In genomic region chr1:93980932-93981331, GRCm38 (mm10) we compare ENCODE assay signal across 20 mouse cellular contexts. TPM values are rescaled to one million over a fixed set of nuclear protein-coding genes. Genes with fewer than 3 reads are reported as not detected.
DNase-seq lines count a peak whose midpoint lies in the region; ATAC-seq and TF ChIP-seq lines count a peak whose summit lies in the region.
"Not testable (repeated sequence)": the region's sequence is repeated elsewhere in the genome, so short reads cannot be mapped to it uniquely, and the experiment has no call there.
"Had no signal": no experiment of that assay in that cellular context is flagged by ENCODE, and none has a peak within 500 bp of the region (broad histone marks: within the 10 kb centered on the region; RNA-seq: fewer than 3 reads in every experiment).

No protein-coding gene starts in this region.

- TF ChIP-seq EP300 in heart, postnatal 0 days (IDR thresholded peaks at IDR 0.05; ENCODE audit: low read depth), result not testable (repeated sequence)

- not testable (repeated sequence) for H3K36me3 ChIP-seq in forebrain, embryonic 15.5 days; heart, postnatal 0 days (replicated peaks; ENCODE audit: control insufficient read depth, insufficient read depth, low read length); kidney, embryonic 16.5 days (ENCODE audit: insufficient read depth, low read length)

- H3K4me1 ChIP-seq in forebrain, embryonic 15.5 days; heart, postnatal 0 days (ENCODE audit: control insufficient read depth, insufficient read depth); kidney, embryonic 16.5 days (ENCODE audit: insufficient read depth, low read length): not testable (repeated sequence)

- WGBS in forebrain, embryonic 15.5 days, result 71% methylated on average over 1 of the region's 2 CpGs
- no CpG with 5 or more reads among the region's 2 CpGs for WGBS in heart, postnatal 0 days
- no CpG with 5 or more reads among the region's 2 CpGs for WGBS in kidney, embryonic 16.5 days

- DNase-seq in heart, postnatal 0 days (ENCODE audit: low spot score), result not testable (repeated sequence)

- H3K4me3 ChIP-seq in forebrain, embryonic 15.5 days; heart, postnatal 0 days (ENCODE audit: low read depth, low read length); kidney, embryonic 16.5 days (ENCODE audit: low read length): not testable (repeated sequence)

- peak; percentile 81 for ATAC-seq in common myeloid progenitor, adult 5-6 weeks (replicated peaks; ENCODE audit: low read depth, poor library complexity, severe bottlenecking)
- ATAC-seq in forebrain, embryonic 15.5 days (replicated peaks), result peak; percentile 45; the same call in 1 of the 2 replicates
- ATAC-seq in heart, postnatal 0 days (ENCODE audit: insufficient read depth, low read depth), result peak; percentile 49; the same call in 1 of the 2 replicates
- ATAC-seq in inflammation-experienced regulatory T-cells, adult 6 months, result peak; percentile 62
- peak; percentile 79 for ATAC-seq in kidney, embryonic 16.5 days (ENCODE audit: low FRiP score, low TSS enrichment)
- ATAC-seq in megakaryocyte progenitor cell, adult 5-6 weeks (replicated peaks; ENCODE audit: poor library complexity), result peak; percentile 90
- 0 out of 2 replicates have a peak, but pooled peaks have one; percentile 44 for ATAC-seq in monocyte, adult 5-6 weeks (replicated peaks; ENCODE audit: insufficient number of reproducible peaks, low FRiP score, low TSS enrichment, poor library complexity, severe bottlenecking)

- H3K9ac ChIP-seq in forebrain, embryonic 15.5 days (replicated peaks); heart, postnatal 0 days (replicated peaks; ENCODE audit: low read depth, low read length); kidney, embryonic 16.5 days (replicated peaks; ENCODE audit: low read length): not testable (repeated sequence)

- not testable (repeated sequence) for H3K4me2 ChIP-seq in forebrain, embryonic 15.5 days (replicated peaks); heart, postnatal 0 days (ENCODE audit: low read depth, low read length); kidney, embryonic 16.5 days (replicated peaks; ENCODE audit: low read depth, low read length)

- H3K9me3 ChIP-seq in forebrain, embryonic 15.5 days; heart, postnatal 0 days (replicated peaks; ENCODE audit: control insufficient read depth, low read length); kidney, embryonic 16.5 days (ENCODE audit: low read length): not testable (repeated sequence)

- H3K27ac ChIP-seq in forebrain, embryonic 15.5 days (replicated peaks); heart, postnatal 0 days (ENCODE audit: low read depth); kidney, embryonic 16.5 days (ENCODE audit: low read length): not testable (repeated sequence)

- not testable (repeated sequence) for TF ChIP-seq CTCF in heart, postnatal 0 days (IDR thresholded peaks at IDR 0.05; ENCODE audit: low read depth)

- not testable (repeated sequence) for H3K27me3 ChIP-seq in forebrain, embryonic 15.5 days; heart, postnatal 0 days (ENCODE audit: control insufficient read depth, insufficient read depth, low read length); kidney, embryonic 16.5 days (ENCODE audit: insufficient read depth, low read length)

RNA-seq across cellular contexts. Expression of gene Gal3st2c, which starts 9.4 kb away (rescaled TPM):
- total RNA-seq in common myeloid progenitor, adult 5-6 weeks (2017), result not detected in 2 replicates
- not detected in 2 replicates for polyA plus RNA-seq in forebrain, embryonic 15.5 days (2015; fragmentation: Nextera tagmentation; extraction: Ambion mirVana)
- total RNA-seq in heart, postnatal 0 days (2014; rRNA removed; ENCODE audit: low replicate concordance), result 0.43 and 0.99 TPM in 2 replicates
- 0.14 and 0.19 TPM in 2 replicates for polyA plus RNA-seq in heart, postnatal 0 days (2015; fragmentation: Nextera tagmentation; extraction: Ambion mirVana)
- under 1 TPM in 2 of 3 experiments, not detected in 1; 0.04 to 0.08 TPM for polyA plus RNA-seq in inflammation-experienced regulatory T-cells, adult 6 months (2017; shearing (Covaris generic))
- not detected in 2 replicates for polyA plus RNA-seq in kidney, embryonic 16.5 days (2015; fragmentation: Nextera tagmentation; extraction: Ambion mirVana)
- not detected in 2 replicates for total RNA-seq in megakaryocyte progenitor cell, adult 5-6 weeks (2015)
- not detected in 2 replicates for total RNA-seq in megakaryocyte progenitor cell, adult 5-6 weeks (2017)
- not detected in 3 replicates for total RNA-seq in monocyte, adult 5-6 weeks (2017)
- polyA plus RNA-seq: cerebellum, adult 2 months; embryonic facial prominence, embryonic 13.5 days; heart, embryonic 10.5 days; hindbrain, embryonic 12.5 days; liver, embryonic 15.5 days; lung, embryonic 16.5 days; macrophage; midbrain, embryonic 12.5 days had no signal

RNA-seq across cellular contexts. Expression of gene Neu4, which starts 39.3 kb away (rescaled TPM):
- not detected in 2 replicates for total RNA-seq in common myeloid progenitor, adult 5-6 weeks (2017)
- polyA plus RNA-seq in forebrain, embryonic 15.5 days (2015; fragmentation: Nextera tagmentation; extraction: Ambion mirVana), result not detected in 2 replicates
- total RNA-seq in heart, postnatal 0 days (2014; rRNA removed; ENCODE audit: low replicate concordance), result not detected in 2 replicates
- polyA plus RNA-seq in heart, postnatal 0 days (2015; fragmentation: Nextera tagmentation; extraction: Ambion mirVana), result not detected in 2 replicates
- polyA plus RNA-seq in inflammation-experienced regulatory T-cells, adult 6 months (2017; shearing (Covaris generic)), result under 1 TPM in 1 of 3 experiments, not detected in 2; 0.33 TPM
- polyA plus RNA-seq in kidney, embryonic 16.5 days (2015; fragmentation: Nextera tagmentation; extraction: Ambion mirVana), result not detected in 2 replicates
- total RNA-seq in megakaryocyte progenitor cell, adult 5-6 weeks (2015), result not detected in 2 replicates
- not detected in 2 replicates for total RNA-seq in megakaryocyte progenitor cell, adult 5-6 weeks (2017)
- not detected in 3 replicates for total RNA-seq in monocyte, adult 5-6 weeks (2017)
- total RNA-seq: adrenal gland, postnatal 10 days; gastrocnemius, adult 8-10 months; heart, postnatal 10 days had no signal
- polyA plus RNA-seq: embryonic facial prominence, embryonic 13.5 days; gonadal fat pad, adult 2 months; heart, embryonic 10.5 days; hindbrain, embryonic 12.5 days; liver, embryonic 15.5 days; lung, embryonic 16.5 days; macrophage; midbrain, embryonic 12.5 days; thymus, postnatal 0 days had no signal
